Mouse (Mus musculus) kidney, embryonic 16.5 days (tissue): ENCODE data around the gene Taco1. TPM values are rescaled to one million over a fixed set of nuclear protein-coding genes. Genes with fewer than 3 reads are reported as not detected.
"Not testable (repeated sequence)": the region's sequence is repeated elsewhere in the genome, so short reads cannot be mapped to it uniquely, and the experiment has no call there.

ENCODE experiments used
- ATAC-seq: fragments of 200-750 bp; cut with Nextera tagmentation; 2 replicates; pipeline ENCODE4 v1.8.0; 2017; ENCODE audit warnings: moderate TSS enrichment; ENCODE audit not compliant: low FRiP score, low TSS enrichment
- H3K27ac ChIP-seq: fragments of 300-500 bp; sonication (generic); 2 replicates; pipeline ENCODE4 v1.5.1; 2014; ENCODE audit warnings: low read length
- H3K27me3 ChIP-seq: fragments of 300-500 bp; sonication (generic); 2 replicates; pipeline ENCODE4 v1.6.1; 2014; ENCODE audit warnings: low read length, control low read depth, mixed read lengths; ENCODE audit not compliant: insufficient read depth
- H3K36me3 ChIP-seq: fragments of 300-500 bp; sonication (generic); 2 replicates; pipeline ENCODE4 v1.6.1; 2014; ENCODE audit warnings: low read length, control low read depth, mixed read lengths; ENCODE audit not compliant: insufficient read depth
- H3K4me1 ChIP-seq: fragments of 300-500 bp; sonication (generic); 2 replicates; pipeline ENCODE4 v1.6.1; 2014; ENCODE audit warnings: low read length, control low read depth, mixed read lengths; ENCODE audit not compliant: insufficient read depth
- H3K4me2 ChIP-seq: fragments of 300-500 bp; sonication (generic); replicated peaks from 2 replicates; pipeline ENCODE4 v1.6.1; 2014; ENCODE audit warnings: low read depth, low read length
- H3K4me3 ChIP-seq: fragments of 300-500 bp; sonication (generic); 2 replicates; pipeline ENCODE4 v1.5.1; 2014; ENCODE audit warnings: mild to moderate bottlenecking, low read length
- H3K9ac ChIP-seq: fragments of 300-500 bp; sonication (generic); replicated peaks from 2 replicates; pipeline ENCODE4 v1.6.1; 2014; ENCODE audit warnings: low read length
- H3K9me3 ChIP-seq: fragments of 300-500 bp; sonication (generic); 2 replicates; pipeline ENCODE4 v1.6.1; 2016; ENCODE audit warnings: low read length, control low read depth
- WGBS: fragments of 180-500 bp; shearing (Covaris S2); extraction: QIAGEN DNeasy Blood & Tissue Kit; methylation state at CpG from one replicate; pipeline ENCODE4 v1.1.7; 2014; 5-methylcytosine and 5-hydroxymethylcytosine counted together
- polyA plus RNA-seq: library from polyadenylated mRNA; unstranded; fragments of >200 nt; fragmentation: Nextera tagmentation; extraction: Ambion mirVana; gene quantifications from 2 replicates; pipeline ENCODE4 v1.2.1, GENCODE M21; 2015

Taco1 gene
- polyA plus RNA-seq, 1 experiment from 2014 or later: 13.0 TPM

DNA sequence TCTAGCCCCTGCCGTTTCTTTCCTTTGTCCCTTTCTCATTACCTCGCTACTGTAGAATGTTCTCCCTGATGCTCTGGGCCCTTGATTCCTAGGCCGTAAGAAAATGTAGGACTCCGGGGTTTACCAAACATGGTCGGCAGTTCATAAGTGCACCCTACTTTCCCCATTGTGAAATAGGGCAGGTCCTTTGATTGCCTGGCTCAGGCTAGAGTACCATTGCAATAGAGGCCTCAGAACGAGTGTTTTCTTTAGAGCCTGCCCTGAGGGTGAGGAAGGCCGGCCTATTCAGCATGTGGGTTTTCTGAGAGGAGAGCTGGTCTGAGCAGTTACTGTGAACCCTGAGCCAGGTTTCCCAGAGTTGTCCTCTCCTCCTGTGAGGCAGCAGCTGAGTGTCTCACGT is 7.8 kb upstream of the Taco1 start:
- no peak overlapping the region for H3K9ac ChIP-seq
- 82% methylated on average over 8 of the region's 8 CpGs for WGBS
- H3K9me3 ChIP-seq: no peaks in the 10 kb centered on the region
- H3K4me1 ChIP-seq: no peaks in the 10 kb centered on the region
- ATAC-seq: no peak
- H3K4me2 ChIP-seq: no peak overlapping the region
- H3K27ac ChIP-seq: no peak overlapping the region
- H3K4me3 ChIP-seq: no peak overlapping the region
- H3K36me3 ChIP-seq: peaks cover 49% of the 10 kb centered on the region
- no peaks in the 10 kb centered on the region for H3K27me3 ChIP-seq

DNA sequence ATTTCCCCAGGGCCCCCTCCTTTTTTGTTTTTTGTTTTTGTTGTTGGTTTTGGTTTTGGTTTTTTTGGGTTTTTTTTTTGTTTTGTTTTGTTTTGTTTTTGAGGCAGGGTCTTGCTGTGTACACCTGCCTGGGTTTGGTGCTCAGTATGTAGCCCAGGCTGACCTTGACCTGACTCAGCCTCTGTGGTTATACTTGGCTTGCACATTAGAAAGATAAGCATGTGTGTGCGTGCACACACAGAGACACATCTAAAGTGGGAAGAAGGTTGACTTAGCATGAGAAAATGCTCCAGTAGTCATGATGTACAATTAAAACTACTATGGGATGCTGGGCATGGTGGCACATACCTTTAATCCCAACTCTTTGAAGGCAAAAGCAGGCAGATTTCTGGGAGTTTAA is 5.3 kb upstream of the Taco1 start:
- H3K4me3 ChIP-seq: no peak overlapping the region
- no peak overlapping the region for H3K9ac ChIP-seq
- peaks cover 27% of the 10 kb centered on the region for H3K36me3 ChIP-seq
- ATAC-seq: no peak
- no peaks in the 10 kb centered on the region for H3K4me1 ChIP-seq
- H3K27ac ChIP-seq: no peak overlapping the region
- WGBS: 89% methylated on average over 1 of the region's 1 CpGs
- H3K9me3 ChIP-seq: no peaks in the 10 kb centered on the region
- no peaks in the 10 kb centered on the region for H3K27me3 ChIP-seq
- H3K4me2 ChIP-seq: no peak overlapping the region

DNA sequence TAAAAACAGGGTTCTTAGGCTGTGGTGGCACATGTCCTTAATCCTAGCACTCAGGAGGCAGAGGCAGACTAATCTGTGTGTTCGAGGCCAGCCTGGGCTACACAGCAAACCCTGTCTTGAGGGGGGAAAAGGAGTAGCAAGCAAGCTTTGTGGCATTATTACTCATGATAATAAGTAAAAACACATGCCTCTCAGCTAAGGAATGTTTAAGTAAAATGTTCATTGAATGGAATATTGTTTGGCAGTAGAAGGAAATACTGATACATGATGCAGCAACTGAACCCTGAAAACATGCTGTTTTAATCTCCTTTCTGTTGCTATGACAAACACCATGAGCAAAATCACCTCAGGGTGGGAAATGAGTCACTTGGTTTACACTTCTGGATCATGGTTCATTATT is 4.5 kb upstream of the Taco1 start:
- H3K9ac ChIP-seq: no peak overlapping the region
- no peaks in the 10 kb centered on the region for H3K27me3 ChIP-seq
- H3K4me1 ChIP-seq: no peaks in the 10 kb centered on the region
- H3K36me3 ChIP-seq: peaks cover 20% of the 10 kb centered on the region
- no peak overlapping the region for H3K27ac ChIP-seq
- 89% methylated on average over 1 of the region's 1 CpGs for WGBS
- no peak for ATAC-seq
- H3K4me2 ChIP-seq: no peak overlapping the region
- no peak overlapping the region for H3K4me3 ChIP-seq
- no peaks in the 10 kb centered on the region for H3K9me3 ChIP-seq

DNA sequence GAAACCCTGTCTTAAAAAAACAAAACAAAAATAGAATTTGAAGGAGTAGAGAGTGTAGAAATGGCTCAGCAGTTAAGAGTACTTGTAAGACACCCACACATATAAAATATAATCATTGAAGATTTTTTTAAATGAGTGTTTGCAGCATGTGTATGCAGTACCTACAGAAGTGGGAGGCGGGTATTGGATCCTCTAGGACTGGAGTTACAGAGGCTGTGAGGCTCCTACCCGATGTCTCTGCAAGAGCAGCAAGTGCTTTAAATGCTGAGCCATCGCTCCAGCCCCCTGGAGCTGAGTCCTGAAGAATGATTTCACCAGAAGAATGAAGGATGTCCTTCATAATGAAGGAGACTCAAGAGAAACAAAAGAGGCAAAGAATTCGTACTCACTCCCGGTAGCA is 2.1 kb upstream of the Taco1 start:
- no peaks in the 10 kb centered on the region for H3K36me3 ChIP-seq
- peaks cover 7% of the 10 kb centered on the region; the same call in 1 of the 2 replicates for H3K4me1 ChIP-seq
- H3K9me3 ChIP-seq: no peaks in the 10 kb centered on the region
- no peak overlapping the region for H3K9ac ChIP-seq
- H3K4me3 ChIP-seq: no peak overlapping the region
- WGBS: 81% methylated on average over 5 of the region's 5 CpGs
- no peak for ATAC-seq
- no peak overlapping the region for H3K4me2 ChIP-seq
- H3K27ac ChIP-seq: no peak overlapping the region
- no peaks in the 10 kb centered on the region for H3K27me3 ChIP-seq

- Histone ChIP-seq H3K27me3 (no peaks in the 10 kb centered on the region), H3K27ac (peak overlapping the region; percentile 75), H3K36me3 (no peaks in the 10 kb centered on the region), H3K4me2 (peak overlapping the region; percentile 77), H3K9me3 (no peaks in the 10 kb centered on the region), H3K4me3 (peak overlapping the region; percentile 96), H3K9ac (peak overlapping the region; percentile 89), H3K4me1 (peaks cover 7% of the 10 kb centered on the region; the same call in 1 of the 2 replicates)
- ATAC-seq: no peak; the same call in 1 of the 2 replicates
- 38% methylated on average over 18 of the region's 18 CpGs for WGBS
Measured at GRCm38 (mm10) chr11:106065073-106065922, 563 bp upstream of the Taco1 start.

DNA sequence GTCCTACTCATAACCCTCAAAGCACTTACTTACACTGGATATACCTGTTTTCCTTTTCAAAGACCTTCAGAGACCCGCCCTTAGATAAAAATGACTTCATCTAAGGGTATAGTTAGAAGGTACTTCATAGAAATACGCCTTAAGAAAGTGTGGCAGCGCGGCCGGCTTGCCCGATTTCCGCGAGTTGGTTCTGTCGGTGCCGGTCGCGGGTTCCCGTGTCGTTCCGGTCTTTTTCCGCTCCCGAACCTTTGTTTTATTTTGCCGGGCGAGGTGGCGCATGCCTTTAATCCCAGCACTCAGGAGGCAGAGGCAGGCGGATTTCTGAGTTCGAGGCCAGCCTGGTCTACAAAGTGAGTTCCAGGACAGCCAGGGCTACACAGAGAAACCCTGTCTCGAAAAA is 755 bp downstream of the Taco1 start:
- not testable (repeated sequence) for H3K9me3 ChIP-seq, H3K4me1 ChIP-seq, H3K27me3 ChIP-seq, ATAC-seq, H3K36me3 ChIP-seq
- peak overlapping the region; percentile 90 for H3K27ac ChIP-seq
- peak overlapping the region; percentile 96 for H3K4me3 ChIP-seq
- 13% methylated on average over 23 of the region's 23 CpGs for WGBS
- peak overlapping the region; percentile 77 for H3K4me2 ChIP-seq
- peak overlapping the region; percentile 89 for H3K9ac ChIP-seq

DNA sequence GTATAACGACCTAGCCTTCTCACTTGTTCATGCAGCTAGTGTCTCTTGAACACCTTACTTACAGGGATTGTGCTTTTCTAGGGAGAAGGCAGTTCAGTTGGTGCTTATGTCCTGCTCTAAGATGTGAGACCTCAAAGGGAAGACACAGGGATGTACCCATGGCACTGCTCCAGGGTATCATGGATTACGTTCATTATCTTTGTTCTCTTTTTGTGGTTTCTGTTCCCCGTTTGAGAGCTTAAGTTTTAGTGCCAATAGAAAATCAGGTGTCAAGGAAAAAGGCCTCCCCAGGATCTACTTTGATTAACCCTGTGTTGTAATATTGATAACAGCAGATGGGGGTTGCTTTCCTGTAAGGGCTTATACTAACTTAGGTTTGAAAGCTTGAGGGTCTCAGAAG is 7.9 kb downstream of the Taco1 start:
- 89% methylated on average over 3 of the region's 3 CpGs for WGBS
- no peak overlapping the region for H3K4me3 ChIP-seq
- H3K27me3 ChIP-seq: no peaks in the 10 kb centered on the region
- peaks cover 11% of the 10 kb centered on the region; the same call in 1 of the 2 replicates for H3K36me3 ChIP-seq
- no peak overlapping the region for H3K27ac ChIP-seq
- no peaks in the 10 kb centered on the region for H3K4me1 ChIP-seq
- no peak for ATAC-seq
- H3K9me3 ChIP-seq: no peaks in the 10 kb centered on the region
- H3K9ac ChIP-seq: no peak overlapping the region
- no peak overlapping the region for H3K4me2 ChIP-seq

- Histone ChIP-seq H3K4me3 (no peak overlapping the region), H3K9ac (no peak overlapping the region), H3K4me1 (no peaks in the 10 kb centered on the region), H3K4me2 (no peak overlapping the region), H3K9me3 (no peaks in the 10 kb centered on the region), H3K27me3 (no peaks in the 10 kb centered on the region), H3K27ac (no peak overlapping the region), H3K36me3 (peaks cover 11% of the 10 kb centered on the region; the same call in 1 of the 2 replicates)
- no peak for ATAC-seq
- WGBS: 7% methylated on average over 4 of the region's 4 CpGs
Measured at GRCm38 (mm10) chr11:106076321-106076720, 10.5 kb downstream of the Taco1 start.

DNA sequence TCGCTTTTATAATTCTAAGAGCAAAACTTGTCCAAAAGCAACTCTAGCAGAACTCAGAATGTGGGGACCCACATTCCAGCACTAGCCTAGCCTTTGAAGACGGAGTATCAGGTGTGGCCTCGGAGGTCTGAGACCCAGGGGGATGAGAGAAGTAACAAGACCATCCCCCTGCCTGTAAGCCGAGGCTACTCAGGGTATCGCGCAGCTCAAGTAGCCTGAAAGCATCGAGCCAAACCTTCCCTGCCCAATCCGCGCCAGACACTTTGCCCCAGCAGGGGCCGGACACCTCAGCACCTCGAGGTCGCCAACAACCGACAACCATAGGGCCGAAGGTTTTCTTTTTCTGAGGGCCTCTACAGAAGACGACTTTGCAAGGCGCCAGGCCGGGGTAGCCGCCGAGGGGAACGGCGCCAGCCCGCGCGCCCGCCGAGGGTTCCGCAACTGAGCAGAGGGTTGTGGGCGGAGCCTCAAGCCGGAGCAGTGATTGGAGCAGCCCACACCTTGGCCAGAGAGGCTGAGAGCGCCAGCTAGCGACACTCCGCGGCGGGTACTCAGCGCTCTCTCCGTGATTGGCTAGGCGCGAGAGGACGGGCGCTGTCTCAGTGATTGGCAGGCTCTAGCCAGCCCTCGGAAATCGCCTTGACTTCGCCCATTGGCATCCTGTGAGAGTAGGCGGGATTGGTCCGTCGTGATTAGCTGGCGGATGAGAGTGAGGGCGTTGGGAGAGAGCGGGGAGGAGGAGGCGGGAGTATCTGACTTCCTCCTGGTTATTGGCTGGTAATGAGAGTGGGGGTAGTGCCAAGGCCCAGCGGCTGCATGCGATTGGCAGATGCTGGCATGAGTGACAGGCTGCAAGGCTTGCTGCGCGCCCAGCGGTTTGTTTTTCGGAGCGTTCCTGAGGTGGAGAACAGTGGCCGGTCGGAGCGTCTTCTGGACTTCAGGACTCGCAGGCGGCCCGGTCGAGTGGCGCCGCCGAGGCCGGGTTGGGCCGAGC is 18.1 kb downstream of the Taco1 start, which contains the start of gene Map3k3:
Map3k3 (plus strand) TSS at position 906 of the 994 bp plus-strand sequence.
- Histone ChIP-seq H3K4me2 (peak within 1 kb of the TSS; percentile 75), H3K9ac (peak within 1 kb of the TSS; percentile 94), H3K27me3 (no peaks in the 10 kb centered on the region), H3K4me3 (peak within 1 kb of the TSS; percentile 96), H3K36me3 (no peaks in the 10 kb centered on the region), H3K9me3 (no peaks in the 10 kb centered on the region), H3K27ac (peak within 1 kb of the TSS; percentile 99), H3K4me1 (peaks cover 16% of the 10 kb centered on the region)
- peak; percentile 98 for ATAC-seq
- whole genome bisulfite sequencing: under 1% methylated on average over 69 of the region's 69 CpGs
